Mouse (Mus musculus) retina, embryonic 14.5 days (tissue): ENCODE results near the gene Gm17662.

ENCODE experiments used
- DNase-seq: peaks from one replicate; pipeline ENCODE4 v3.0.0-alpha.2; 2015; ENCODE audit warnings: low spot score

Gene Gm17662

DNA sequence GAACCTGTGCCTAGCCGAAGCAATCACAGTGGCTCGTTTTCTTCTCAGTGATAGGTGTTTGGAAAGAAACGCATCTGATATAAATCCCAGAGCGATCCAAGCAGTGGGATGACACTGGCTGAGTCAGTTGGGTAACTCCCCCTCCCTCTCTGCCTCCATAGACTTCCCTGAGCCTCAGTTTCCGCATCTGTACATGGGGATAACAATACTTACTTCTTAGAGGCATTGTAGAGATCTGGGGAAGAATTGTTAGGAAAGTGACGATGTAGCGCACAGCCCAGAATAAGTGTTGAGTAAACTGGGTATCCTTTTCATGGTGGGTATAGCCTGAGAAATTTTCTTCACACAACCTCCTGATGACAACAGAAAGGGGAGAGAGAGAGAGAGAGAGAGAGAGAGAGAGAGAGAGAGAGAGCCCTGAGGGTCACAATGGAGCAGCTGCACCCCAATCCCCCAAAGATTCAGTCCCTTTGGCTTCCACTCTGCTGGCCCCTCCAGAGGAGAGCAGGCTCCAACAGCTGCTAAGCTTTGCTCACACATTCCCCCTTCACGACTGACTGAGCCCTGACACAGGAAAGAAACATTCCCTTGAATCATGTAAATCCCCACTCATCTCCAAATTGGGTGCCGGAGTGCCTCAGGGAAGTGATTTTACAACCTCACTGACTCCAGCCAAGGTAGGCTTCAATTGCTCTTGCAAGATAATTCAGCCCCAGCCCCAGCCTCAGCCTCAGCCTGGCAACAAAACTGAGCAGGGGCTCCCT is 31.6 kb downstream of the Gm17662 start:
- peak; percentile 29 for DNase-seq

DNA sequence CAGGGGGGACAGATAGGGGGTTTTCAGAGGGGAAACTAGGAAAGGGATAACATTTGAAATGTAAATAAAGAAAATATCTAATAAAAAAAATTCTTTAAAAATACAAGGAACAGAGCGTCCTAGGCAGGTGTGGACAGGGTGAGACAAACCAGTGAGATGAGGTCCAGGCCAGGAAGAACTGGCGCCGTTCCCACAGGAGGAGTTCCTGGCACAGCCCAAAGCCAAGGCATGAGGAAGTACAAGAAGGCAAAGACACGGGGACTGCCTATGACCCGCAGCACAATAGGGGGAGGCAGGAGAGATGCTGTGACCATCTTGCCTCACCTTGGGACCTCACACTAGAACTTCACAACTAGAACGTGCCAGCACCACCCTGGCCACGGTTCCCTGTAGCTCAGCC is 34.6 kb downstream of the Gm17662 start:
- DNase-seq: no peak

- DNase-seq: no peak
These were observed 36.5 kb downstream of the Gm17662 start for GRCm38 (mm10) chr4:104893588-104893987.

DNA sequence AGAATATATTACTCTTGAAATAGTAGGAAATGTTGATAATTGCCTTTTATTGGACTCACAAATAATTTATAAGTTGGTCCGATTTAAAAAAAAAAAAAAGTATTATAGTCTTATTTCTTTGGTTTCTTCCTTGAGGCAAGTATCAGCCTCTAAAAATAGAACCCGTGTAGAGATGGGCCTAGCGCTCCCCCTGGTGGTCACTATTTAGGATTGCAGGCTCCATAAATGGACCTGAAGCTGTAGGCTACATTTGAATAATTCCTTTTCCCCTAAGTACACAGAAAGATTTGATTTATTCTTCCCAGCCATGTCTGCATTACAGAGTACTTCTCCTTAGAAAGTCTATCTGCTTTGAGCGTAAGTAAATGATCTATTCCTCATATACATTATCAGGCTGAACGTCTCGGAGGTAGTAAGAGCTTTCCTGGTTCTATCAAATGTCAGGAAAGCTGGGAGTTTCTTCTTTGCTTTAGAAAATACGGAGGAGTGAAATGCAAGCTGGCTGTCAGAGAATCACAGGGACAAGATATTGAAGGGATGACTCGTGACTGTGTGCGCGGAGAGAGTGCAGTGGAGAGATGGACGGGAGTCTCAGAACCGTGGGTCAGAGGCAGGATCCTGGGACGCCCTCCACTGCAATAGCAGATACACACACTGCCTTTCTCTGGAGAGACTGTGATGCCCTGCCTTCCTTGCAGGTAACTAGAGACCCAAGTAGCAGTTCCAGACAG is 37.0 kb downstream of the Gm17662 start:
- peak; percentile 86 for DNase-seq

- no peak for DNase-seq
These were observed 45.7 kb downstream of the Gm17662 start for GRCm38 (mm10) chr4:104902836-104903235.

GRCm38 (mm10) chr4:104905049-104905448 is 47.9 kb downstream of the Gm17662 start:
- DNase-seq: no peak
